Mouse (Mus musculus): ENCODE measurements around the gene Rpl29. TPM values are rescaled to one million over a fixed set of nuclear protein-coding genes. Genes with fewer than 3 reads are reported as not detected.

The Rpl29 gene
- polyA plus RNA-seq, 1 experiment from 2014 or later = 862 TPM

DNA sequence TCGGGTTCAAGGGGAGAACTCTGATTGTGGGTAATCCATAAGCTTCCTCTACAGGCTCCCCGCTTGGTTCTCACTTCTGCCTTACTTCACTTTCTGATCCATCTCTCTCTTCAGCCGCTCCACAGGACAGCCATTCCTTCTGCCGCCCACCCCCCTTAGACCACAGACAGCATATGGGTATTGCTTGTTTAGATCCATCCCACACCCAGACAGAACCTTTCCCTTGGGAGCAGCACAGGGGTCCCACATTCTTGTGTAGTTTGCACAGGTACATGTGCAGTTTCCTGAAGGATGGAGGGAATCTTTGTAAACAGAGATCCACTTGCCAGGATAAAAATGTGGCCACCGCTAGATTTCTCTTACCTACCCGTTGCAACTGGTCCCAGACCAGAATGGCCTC, 23.1 kb downstream of the Rpl29 start:
- peak overlapping the region; percentile 94 for H3K27ac ChIP-seq
- H3K36me3 ChIP-seq = 0 out of 2 replicates have a peak, but pooled peaks cover 10% of the 10 kb centered on the region
- H3K4me1 ChIP-seq = peaks cover 98% of the 10 kb centered on the region
- 30% methylated on average over 6 of the region's 6 CpGs for WGBS
- H3K27me3 ChIP-seq (ENCODE audit: insufficient read depth, poor library complexity, severe bottlenecking) = peaks cover 4% of the 10 kb centered on the region; the same call in 1 of the 2 replicates
- H3K4me3 ChIP-seq = peak overlapping the region; percentile 87
- DNase-seq (ENCODE audit: low spot score) = no peak
- no peaks in the 10 kb centered on the region for H3K9me3 ChIP-seq

DNA sequence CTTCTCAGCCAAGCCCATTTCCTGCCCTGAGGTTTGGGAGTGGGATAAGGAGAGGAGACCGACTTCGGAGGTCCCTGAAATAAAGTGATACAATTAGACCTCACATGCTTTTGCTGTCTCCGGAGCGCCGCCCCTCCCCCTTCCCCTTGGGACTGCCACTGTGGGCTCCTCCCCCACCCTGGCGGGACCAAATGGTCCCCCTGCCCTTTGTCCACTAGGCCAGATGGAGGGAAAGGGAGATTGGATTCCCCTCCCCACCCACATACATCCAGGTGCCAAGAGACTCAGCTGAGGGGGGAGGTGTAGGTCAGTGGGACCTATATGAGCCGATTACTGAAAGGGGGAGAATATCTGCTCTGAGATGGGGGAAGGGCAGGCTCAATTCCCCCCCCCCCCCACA, 23.6 kb downstream of the Rpl29 start:
- WGBS = 4% methylated on average over 7 of the region's 7 CpGs
- peak overlapping the region; percentile 87 for H3K4me3 ChIP-seq
- DNase-seq (ENCODE audit: low spot score) = no peak
- no peaks in the 10 kb centered on the region for H3K9me3 ChIP-seq
- peak overlapping the region; percentile 94 for H3K27ac ChIP-seq
- peaks cover 98% of the 10 kb centered on the region for H3K4me1 ChIP-seq
- 0 out of 2 replicates have a peak, but pooled peaks cover 10% of the 10 kb centered on the region for H3K36me3 ChIP-seq
- H3K27me3 ChIP-seq (ENCODE audit: insufficient read depth, poor library complexity, severe bottlenecking) = peaks cover 4% of the 10 kb centered on the region; the same call in 1 of the 2 replicates

DNA sequence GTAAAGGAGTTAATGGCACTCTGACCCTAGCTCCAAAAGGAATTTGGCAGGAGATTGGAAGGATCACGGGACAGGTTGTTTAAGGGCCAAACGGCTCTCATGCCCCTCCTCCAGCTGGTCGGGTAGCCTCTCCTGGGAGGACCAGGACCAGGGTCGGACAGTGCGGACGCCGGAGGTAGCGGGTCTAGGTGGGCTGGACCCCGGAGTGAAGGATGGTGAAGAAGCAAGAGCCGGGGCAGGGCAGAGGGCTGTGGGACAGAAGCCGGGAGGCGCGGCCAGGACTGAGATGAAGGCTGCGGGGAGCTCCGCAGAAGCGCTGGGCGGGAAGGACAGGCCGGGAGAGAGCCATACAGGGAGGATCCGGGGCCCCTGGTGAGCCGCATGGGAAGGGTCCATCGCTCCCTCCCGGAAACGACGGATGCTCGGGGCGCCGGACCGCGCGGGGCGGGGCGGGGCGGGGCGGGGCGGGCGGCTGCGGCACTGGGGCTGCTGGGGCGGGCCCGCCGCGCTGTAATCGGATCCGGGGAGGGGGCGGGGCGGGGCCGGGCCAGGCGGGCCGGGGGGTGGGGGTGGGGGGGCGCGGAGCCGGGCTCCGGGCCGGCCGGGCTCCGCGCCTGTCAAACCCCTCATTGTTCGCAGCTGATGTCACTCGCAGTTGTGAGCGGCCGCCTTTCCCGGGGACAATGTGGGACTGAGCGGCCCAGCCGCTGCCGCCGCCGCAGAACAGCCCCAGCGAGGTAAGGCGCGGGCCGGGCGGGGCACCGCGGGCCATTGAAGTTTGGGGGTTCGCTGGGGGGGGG, 24.2 kb downstream of the Rpl29 start, which contains the start of gene Pcbp4:
Gene Pcbp4, plus strand, starts transcription at position 21 of the 800 bp plus-strand sequence.
- H3K36me3 ChIP-seq = 0 out of 2 replicates have a peak, but pooled peaks cover 16% of the 10 kb centered on the region
- 1% methylated on average over 59 of the region's 74 CpGs for WGBS
- H3K4me3 ChIP-seq = peak within 1 kb of the TSS; percentile 87
- peak within 1 kb of the TSS; percentile 94 for H3K27ac ChIP-seq
- peaks cover 4% of the 10 kb centered on the region; the same call in 1 of the 2 replicates for H3K27me3 ChIP-seq (ENCODE audit: insufficient read depth, poor library complexity, severe bottlenecking)
- no peaks in the 10 kb centered on the region for H3K9me3 ChIP-seq
- H3K4me1 ChIP-seq = peaks cover 98% of the 10 kb centered on the region
- peak; percentile 91 for DNase-seq (ENCODE audit: low spot score)

DNA sequence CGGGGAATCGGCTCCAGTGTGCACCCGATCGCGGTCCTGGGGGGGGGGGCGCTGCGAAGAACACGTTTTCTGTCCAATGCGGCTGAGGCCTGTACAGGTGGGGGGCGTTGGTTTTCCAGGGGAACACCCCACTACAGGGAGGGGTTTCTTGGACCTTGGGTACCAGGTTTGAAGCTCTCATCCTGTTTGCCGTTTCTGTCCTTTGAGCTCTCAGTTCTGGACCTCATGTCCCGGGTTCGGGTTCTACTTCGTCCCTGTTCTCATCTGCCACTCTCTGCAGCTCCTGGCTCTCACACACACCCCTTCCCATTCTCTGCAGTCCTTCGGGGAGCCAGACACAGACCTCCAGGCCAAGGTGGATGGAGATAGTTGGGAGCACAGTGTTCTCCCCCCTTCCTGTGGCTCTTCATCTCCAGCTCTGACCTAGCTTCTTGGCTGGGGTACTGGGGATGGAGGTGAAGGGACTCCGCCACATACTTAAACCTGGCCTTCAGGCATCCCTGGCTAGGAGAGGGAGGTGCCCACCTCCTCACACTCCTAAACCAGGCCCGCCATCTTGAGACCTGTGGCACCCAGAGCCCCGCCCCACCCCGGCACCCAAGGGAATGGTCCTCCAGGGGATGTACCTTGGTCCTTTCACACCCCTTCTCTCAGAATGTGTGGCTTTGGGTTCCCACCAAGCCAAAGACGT, 25.0 kb downstream of the Rpl29 start:
- Histone ChIP-seq H3K36me3 (0 out of 2 replicates have a peak, but pooled peaks cover 23% of the 10 kb centered on the region), H3K4me3 (peak overlapping the region; percentile 87), H3K27me3 (ENCODE audit: insufficient read depth, poor library complexity, severe bottlenecking) (peaks cover 4% of the 10 kb centered on the region; the same call in 1 of the 2 replicates), H3K9me3 (no peaks in the 10 kb centered on the region), H3K4me1 (peaks cover 98% of the 10 kb centered on the region), H3K27ac (peak overlapping the region; percentile 94)
- WGBS = 2% methylated on average over 20 of the region's 20 CpGs
- DNase-seq (ENCODE audit: low spot score) = peak; percentile 86

DNA sequence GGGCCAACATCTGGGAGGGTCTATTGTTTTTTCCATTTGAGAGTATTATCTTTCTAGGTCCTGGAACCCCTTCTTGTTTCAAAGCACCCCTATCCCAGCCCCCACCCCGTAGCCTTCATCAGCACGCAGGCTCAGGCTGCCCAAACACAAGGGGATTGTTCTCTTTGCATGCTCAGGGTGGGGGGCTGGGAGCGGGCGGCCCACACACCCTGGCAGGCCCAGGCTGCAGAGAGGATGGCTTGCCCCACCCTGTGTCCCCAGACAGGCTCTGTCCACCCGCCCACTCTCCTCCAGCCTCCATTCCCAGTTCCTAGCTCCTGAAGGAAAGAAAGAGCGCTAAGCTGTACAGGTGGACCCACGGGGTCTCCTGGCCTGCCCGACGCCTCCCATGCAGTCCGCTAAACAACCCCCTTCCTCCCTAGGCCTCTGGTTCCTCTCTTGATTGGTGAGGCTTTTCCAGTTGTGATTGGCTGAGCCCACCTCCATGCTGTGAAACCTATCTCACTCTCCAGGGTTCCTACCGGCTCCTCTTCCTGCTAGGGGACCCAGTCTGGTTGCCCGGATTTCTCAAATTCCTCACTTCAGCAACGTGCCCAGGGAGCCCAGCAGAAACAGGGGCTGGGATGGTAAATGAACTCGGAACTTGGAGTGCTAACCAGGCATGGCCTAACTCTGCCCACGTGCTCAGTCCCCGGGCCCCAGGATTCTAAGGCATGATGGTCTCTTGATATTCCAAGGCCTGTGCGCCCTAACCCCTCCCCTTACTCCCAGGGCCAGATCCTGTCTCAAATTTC, 25.8 kb downstream of the Rpl29 start:
- WGBS = under 1% methylated on average over 17 of the region's 17 CpGs
- H3K4me1 ChIP-seq = peaks cover 100% of the 10 kb centered on the region
- peaks cover 30% of the 10 kb centered on the region; the same call in 1 of the 2 replicates for H3K36me3 ChIP-seq
- H3K9me3 ChIP-seq = no peaks in the 10 kb centered on the region
- H3K4me3 ChIP-seq = peak overlapping the region; percentile 87
- H3K27me3 ChIP-seq (ENCODE audit: insufficient read depth, poor library complexity, severe bottlenecking) = peaks cover under 1% of the 10 kb centered on the region; the same call in 1 of the 2 replicates
- peak overlapping the region; percentile 94 for H3K27ac ChIP-seq
- DNase-seq (ENCODE audit: low spot score) = peak; percentile 85

DNA sequence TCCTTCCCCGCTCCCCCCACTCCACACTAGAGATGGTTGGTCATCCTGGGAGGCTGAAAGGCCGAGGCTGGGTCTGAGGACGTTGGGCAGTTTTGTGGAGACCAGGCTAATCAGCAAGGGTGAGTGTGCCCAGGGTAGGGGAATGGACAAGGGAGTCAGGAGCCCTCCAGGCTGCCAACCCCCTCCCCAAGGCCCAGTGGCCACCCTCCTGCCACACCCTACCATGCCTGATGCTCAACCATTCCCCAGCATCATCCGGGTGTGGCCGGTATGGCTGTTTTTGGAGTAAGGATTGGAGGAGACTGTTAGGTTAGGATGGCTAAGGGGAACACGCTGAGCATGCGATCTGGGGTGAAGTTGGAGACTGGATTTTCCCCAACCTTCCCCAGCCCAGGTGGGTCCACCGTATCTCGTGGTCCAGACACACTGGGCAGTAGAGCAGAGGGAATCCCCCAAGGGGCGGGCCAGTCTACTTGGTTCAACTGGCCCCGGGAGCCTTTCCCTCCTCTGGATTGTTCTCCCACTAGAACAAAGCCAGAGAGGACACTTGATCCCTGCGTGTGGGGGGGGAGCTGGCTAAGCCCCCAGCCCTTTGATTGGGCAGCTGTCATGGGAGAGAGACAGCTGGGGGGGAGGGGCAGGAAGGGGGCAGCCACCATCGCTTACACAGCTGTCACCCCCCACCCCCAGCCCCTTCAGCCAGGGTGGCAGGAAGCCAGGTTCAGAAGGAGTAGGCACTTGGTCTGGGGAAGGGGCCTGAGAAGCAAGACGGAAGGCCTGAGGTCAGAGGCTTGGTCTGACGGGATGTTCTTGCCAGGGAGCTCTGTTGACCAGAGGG, 27.3 kb downstream of the Rpl29 start:
- WGBS = 42% methylated on average over 15 of the region's 15 CpGs
- Histone ChIP-seq H3K4me1 (peaks cover 96% of the 10 kb centered on the region), H3K9me3 (no peaks in the 10 kb centered on the region), H3K27ac (peak overlapping the region; percentile 94), H3K36me3 (peaks cover 44% of the 10 kb centered on the region), H3K27me3 (ENCODE audit: insufficient read depth, poor library complexity, severe bottlenecking) (no peaks in the 10 kb centered on the region), H3K4me3 (peak overlapping the region; percentile 87)
- DNase-seq (ENCODE audit: low spot score) = no peak

DNA sequence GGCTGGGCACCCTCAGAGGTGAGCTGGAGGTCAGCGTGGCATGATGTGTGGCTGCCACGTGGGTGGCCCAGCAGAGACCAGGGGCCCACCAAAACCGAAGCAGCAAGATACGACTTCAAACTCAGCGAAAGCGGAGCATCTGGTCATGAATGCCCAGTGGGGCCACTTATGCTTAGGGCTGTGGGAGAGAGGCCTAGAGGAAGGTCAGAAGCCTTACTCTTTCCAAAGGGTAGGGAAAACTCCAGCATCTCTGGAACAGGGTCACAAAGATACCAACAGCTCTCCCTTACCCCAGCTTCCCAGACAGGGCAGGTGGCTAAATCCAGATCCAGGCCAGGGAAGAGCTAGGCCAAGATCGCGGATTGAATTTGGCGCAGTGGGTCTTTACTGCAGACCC, 27.9 kb downstream of the Rpl29 start:
- H3K27ac ChIP-seq = peak overlapping the region; percentile 94
- H3K4me3 ChIP-seq = peak overlapping the region; percentile 87
- WGBS = 60% methylated on average over 9 of the region's 9 CpGs
- no peaks in the 10 kb centered on the region for H3K9me3 ChIP-seq
- H3K36me3 ChIP-seq = peaks cover 50% of the 10 kb centered on the region
- H3K27me3 ChIP-seq (ENCODE audit: insufficient read depth, poor library complexity, severe bottlenecking) = no peaks in the 10 kb centered on the region
- H3K4me1 ChIP-seq = peaks cover 90% of the 10 kb centered on the region
- no peak for DNase-seq (ENCODE audit: low spot score)

DNA sequence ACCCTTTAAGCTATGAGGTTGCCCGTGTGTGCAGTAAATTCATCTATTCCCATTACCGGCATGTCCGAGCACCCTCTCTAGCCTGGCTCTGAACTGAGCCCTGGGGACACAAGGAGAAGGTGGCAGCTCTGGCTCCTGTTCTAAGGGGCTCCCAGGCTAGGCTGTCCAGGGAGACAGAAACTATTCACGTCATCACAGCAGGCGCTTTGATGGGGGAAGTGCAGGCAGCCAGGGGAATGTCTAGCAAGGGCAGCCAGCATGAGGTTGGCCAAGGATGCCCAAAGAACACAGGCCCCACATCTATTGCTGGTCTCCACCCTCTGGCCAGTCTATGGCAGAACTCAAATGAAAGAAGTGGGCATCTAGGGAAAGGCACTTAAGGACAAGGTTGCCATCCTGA, 28.7 kb downstream of the Rpl29 start:
- WGBS = 66% methylated on average over 5 of the region's 5 CpGs
- Histone ChIP-seq H3K27ac (peak overlapping the region; percentile 42; the same call in 1 of the 2 replicates), H3K36me3 (peaks cover 57% of the 10 kb centered on the region), H3K27me3 (ENCODE audit: insufficient read depth, poor library complexity, severe bottlenecking) (peaks cover 1% of the 10 kb centered on the region; the same call in 1 of the 2 replicates), H3K4me1 (peaks cover 83% of the 10 kb centered on the region), H3K9me3 (no peaks in the 10 kb centered on the region), H3K4me3 (no peak overlapping the region)
- no peak for DNase-seq (ENCODE audit: low spot score)

DNA sequence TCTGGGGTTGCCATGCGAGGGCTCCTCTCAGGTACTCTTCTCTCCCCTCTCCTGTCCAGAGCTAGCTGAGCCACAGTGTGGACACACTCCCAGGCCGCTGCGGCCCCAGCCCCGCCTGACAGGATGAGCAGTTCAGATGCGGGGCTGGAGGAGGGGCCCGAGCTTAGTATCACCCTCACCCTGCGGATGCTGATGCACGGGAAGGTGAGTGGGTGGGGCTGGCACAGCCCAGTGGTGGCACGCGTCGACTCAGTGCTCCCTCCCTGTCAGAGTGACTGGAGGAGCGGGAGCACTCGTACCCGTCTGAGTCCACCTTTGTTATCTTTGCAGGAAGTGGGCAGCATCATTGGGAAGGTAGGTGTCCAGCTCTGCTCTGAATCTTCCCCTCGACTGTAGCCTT, 30.7 kb downstream of the Rpl29 start:
- WGBS = 69% methylated on average over 15 of the region's 15 CpGs

DNA sequence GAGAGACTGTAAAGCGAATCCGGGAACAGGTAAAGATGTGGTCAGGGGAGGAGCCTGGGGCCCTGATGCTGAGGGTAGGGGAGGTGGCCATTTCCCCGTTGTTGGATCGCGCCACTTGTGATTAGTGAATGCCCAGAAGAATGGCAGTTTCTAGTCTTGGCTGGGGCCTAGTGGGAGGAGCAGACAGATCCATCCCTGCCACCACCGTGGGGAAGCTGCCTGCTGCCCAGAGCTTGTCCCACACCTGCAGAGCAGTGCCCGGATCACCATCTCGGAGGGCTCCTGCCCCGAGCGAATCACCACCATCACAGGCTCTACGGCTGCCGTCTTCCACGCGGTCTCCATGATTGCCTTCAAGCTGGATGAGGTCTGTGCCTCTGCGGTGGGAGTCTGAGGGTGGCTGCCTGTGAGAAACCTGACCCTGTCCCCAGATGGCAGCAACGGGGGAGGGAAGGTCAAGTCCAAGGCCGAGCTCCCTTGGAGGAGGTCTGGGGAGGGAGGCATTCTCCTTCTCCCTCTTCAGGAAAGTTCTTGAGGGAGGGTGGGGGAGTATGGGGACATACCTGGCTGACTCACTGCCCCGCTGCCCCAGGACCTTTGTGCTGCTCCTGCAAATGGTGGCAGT, 31.3 kb downstream of the Rpl29 start:
- WGBS = 85% methylated on average over 18 of the region's 18 CpGs
- H3K9me3 ChIP-seq = no peaks in the 10 kb centered on the region
- H3K27me3 ChIP-seq (ENCODE audit: insufficient read depth, poor library complexity, severe bottlenecking) = peaks cover 26% of the 10 kb centered on the region
- peaks cover 79% of the 10 kb centered on the region for H3K4me1 ChIP-seq
- no peak overlapping the region for H3K27ac ChIP-seq
- H3K4me3 ChIP-seq = no peak overlapping the region
- H3K36me3 ChIP-seq = peaks cover 73% of the 10 kb centered on the region
- no peak for DNase-seq (ENCODE audit: low spot score)

More for the DNA sequence above, 30.7 kb downstream of the Rpl29 start:
- H3K9me3 ChIP-seq = no peaks in the 10 kb centered on the region
- H3K27ac ChIP-seq = no peak overlapping the region
- H3K27me3 ChIP-seq (ENCODE audit: insufficient read depth, poor library complexity, severe bottlenecking) = peaks cover 21% of the 10 kb centered on the region
- no peak overlapping the region; the same call in 1 of the 2 replicates for H3K4me3 ChIP-seq
- H3K4me1 ChIP-seq = peaks cover 79% of the 10 kb centered on the region
- H3K36me3 ChIP-seq = peaks cover 73% of the 10 kb centered on the region
- no peak for DNase-seq (ENCODE audit: low spot score)

DNA sequence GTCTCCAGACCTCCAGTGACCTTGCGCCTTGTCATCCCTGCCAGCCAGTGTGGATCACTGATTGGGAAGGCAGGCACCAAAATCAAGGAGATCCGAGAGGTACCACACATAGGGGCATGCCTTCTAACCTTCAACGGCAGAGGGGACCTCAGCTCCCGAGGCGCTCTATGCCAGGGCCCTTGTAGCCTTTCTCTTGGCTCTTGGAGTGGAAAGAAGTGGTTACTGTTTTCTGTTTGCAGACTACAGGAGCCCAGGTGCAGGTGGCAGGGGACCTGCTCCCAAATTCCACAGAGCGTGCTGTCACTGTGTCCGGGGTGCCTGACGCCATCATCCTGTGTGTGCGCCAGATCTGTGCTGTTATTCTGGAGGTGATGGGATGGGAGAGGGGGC, 31.8 kb downstream of the Rpl29 start:
- H3K36me3 ChIP-seq = peaks cover 76% of the 10 kb centered on the region

More for the DNA sequence above, 31.8 kb downstream of the Rpl29 start:
- Histone ChIP-seq H3K27ac (no peak overlapping the region), H3K27me3 (ENCODE audit: insufficient read depth, poor library complexity, severe bottlenecking) (peaks cover 31% of the 10 kb centered on the region), H3K4me1 (peaks cover 79% of the 10 kb centered on the region), H3K4me3 (no peak overlapping the region), H3K9me3 (no peaks in the 10 kb centered on the region)
- 90% methylated on average over 9 of the region's 9 CpGs for WGBS
- no peak for DNase-seq (ENCODE audit: low spot score)

All from heart, embryonic 10.5 days (tissue).